Mouse (Mus musculus) fat pad, adult 2 months (tissue): ENCODE results near the gene Wbp4.
"Not testable (repeated sequence)": the region's sequence is repeated elsewhere in the genome, so short reads cannot be mapped to it uniquely, and the experiment has no call there.

Experiments used
- DNase-seq: peaks from one replicate; pipeline ENCODE4 v3.0.0-alpha.2; 2011; ENCODE audit warnings: low read depth, low spot score; ENCODE audit errors: extremely low read depth

Gene Wbp4

DNA sequence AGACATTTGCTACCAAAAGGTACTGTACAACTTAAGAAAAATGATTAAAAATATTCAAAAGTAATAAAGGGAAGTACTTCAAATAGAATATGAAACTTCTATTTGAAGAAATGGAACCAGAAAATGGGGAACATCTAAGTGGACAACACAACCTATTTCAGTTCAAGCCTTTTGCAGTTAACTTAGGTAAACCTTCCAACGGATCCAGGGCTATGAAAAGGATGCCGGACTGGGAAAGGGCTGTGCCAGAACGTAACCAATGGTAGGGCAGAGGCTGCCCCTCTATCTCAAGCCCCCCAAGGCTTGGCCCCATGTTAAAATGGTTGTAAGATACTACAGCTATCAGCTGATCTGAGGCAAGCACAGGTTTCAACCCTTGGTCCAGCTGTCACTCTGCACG lies 20.3 kb downstream of the Wbp4 start:
- DNase-seq = no peak

DNA sequence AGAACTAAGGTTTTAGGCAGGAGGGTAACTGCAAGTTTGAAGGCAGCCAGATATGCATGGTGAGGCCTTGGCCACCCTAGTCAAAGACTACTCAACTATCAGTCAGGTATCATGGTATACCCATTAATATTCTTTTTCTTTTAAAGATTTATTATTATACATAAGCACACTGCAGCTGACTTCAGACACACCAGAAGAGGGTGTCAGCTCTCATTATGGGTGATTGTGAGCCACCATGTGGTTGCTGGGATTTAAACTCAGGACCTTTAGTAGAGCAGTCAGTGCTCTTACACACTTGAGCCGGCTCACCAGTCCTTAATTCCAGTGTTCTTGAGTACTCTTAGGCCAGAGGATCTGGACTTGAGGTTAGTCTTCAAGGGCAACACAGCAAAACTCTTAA lies 20.9 kb downstream of the Wbp4 start:
- no peak for DNase-seq

- not testable (repeated sequence) for DNase-seq
Observed at GRCm38 (mm10) chr14:79452591-79452934, 28.8 kb downstream of the Wbp4 start.

DNA sequence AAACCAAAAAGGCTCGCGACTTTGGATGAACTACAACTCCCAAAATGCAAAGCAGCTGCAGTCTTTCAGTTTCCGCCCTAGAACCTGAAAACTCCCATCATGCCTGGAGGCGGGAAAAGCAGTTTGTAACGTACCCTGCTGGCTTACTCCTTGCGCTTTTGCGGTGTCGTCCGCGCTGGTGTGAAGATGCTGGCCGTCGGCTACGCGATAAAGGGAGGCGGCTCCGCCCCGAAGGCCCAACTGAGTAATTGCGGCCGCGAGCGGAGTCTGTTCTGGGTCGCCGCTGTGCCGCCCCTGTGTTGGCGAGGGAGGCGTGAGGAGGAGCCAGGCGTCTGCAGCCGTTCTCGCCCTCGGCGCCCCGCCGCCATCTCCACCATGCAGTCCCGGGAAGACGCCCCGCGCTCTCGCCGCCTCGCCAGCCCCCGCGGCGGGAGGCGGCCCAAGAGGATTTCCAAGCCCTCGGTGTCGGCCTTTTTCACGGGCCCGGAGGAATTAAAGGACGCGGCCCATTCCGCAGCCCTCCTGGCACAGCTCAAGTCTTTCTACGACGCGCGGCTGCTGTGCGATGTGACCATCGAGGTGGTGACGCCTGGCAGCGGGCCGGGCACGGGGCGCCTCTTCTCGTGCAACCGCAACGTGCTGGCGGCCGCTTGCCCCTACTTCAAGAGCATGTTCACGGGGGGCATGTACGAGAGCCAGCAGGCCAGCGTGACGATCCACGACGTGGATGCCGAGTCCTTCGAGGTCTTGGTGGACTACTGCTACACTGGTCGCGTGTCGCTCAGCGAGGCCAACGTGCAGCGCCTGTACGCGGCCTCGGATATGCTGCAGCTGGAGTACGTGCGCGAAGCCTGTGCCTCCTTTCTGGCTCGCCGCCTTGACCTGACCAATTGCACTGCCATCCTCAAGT lies 29.4 kb downstream of the Wbp4 start, which contains the start of gene Kbtbd6:
Gene Kbtbd6, plus strand, starts transcription at position 155 of the 910 bp plus-strand sequence.
- DNase-seq = peak; percentile 50

DNA sequence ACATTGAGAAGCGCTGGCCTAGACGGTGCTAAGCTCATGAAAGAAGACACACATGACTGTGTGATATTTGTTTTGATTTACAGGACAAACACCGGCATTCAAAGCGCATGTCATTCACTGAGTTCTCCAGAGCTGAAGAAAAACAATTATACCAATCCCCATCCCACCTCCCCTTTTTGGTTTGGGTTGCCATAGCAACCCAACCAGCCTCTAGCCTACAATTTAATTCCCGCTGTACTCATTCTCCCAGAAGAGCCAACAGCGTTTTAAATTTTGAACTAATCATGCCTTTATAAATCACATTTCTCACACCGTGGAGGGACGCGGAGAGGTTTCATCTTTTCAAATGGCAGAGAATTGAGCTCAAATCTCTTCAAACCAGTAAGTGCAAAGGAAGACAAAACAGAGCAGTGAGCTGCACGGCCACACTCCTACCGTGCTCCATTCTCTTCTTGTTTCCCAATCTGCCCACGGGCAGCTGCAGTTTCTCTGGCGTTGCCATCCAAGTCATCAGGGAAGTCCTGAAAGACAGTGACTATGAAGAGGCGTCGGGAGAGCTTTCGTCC lies 36.2 kb downstream of the Wbp4 start:
- no peak for DNase-seq

DNA sequence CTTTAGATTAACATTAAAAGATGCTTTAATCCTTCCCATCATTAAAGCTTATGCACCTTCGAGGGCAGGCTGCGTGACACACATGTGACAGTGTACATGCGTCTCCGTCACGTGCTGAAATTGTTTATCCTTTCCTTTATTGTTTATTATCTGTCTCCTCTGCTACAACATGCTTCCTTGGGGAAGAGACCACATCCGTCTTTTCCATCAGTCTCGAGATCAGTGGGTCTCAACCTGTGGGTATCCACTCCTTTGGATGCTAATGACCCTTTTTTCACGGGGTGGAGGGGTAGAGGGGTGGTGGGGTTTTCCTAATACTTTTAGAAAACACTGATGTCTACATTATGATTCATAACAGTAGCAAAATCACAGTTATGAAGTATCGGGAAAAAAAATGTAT lies 36.7 kb downstream of the Wbp4 start:
- DNase-seq = no peak

DNA sequence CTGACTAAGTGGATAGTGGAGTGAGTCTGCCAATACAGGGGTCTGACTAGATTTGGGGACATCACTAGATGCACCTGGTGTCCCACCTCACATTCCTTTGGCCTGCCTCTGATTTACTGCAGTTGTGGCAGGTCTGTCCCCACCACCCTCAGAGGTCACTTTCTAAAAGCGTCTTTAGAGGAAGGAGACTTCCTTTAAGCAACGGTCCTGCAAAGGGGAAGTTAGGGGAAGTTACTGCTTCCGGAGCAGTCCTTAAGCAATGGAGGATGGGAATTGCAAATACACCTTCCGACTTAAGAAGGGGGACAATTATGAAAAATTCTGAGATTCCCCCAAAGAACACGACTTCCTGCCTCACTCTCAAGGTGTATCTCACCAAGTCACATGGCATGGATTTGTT lies 39.9 kb downstream of the Wbp4 start:
- DNase-seq = no peak

DNA sequence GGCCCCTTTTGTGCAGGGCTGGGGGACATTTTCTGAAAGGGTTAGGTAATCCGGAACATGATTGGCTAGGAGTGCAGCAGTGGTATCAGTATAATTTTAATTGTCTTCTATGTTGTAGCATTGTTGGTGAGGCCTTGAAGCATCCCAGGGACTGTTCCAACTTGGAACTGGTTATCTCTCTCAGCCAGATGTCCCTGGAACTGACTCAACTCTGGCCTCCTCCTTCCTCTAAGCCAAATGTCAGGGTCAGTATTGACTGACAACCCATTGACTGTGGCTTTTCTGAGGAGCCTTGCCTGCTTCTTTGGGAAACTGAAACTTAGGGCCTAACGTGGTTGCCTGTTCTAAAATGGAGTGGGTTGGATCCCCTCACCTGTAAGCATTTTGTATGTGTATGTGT lies 40.7 kb downstream of the Wbp4 start:
- DNase-seq = no peak

DNA sequence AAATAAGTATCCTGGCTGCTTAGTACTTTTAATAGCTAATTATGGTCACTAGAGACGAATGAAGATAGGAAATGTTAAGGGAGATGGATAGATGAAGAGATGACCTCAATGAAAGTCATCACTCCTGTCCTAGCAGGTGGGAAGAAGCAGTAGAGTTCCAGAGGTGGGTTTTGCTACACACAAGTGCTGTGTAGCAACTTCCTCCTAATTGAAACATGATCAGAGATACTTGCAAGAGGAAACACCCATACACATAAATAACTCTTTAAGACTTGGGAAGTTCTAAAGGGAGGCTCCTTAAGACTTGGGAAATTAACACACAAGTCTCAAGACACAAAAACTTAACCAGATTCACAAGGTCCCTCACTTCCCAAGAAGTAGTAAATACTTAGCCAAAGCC lies 47.3 kb downstream of the Wbp4 start:
- DNase-seq = no peak

DNA sequence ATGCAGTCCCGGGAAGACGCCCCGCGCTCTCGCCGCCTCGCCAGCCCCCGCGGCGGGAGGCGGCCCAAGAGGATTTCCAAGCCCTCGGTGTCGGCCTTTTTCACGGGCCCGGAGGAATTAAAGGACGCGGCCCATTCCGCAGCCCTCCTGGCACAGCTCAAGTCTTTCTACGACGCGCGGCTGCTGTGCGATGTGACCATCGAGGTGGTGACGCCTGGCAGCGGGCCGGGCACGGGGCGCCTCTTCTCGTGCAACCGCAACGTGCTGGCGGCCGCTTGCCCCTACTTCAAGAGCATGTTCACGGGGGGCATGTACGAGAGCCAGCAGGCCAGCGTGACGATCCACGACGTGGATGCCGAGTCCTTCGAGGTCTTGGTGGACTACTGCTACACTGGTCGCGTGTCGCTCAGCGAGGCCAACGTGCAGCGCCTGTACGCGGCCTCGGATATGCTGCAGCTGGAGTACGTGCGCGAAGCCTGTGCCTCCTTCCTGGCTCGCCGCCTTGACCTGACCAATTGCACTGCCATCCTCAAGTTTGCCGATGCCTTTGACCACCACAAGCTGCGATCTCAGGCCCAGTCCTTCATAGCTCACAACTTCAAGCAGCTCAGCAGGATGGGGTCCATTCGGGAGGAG lies 54.5 kb downstream of the Wbp4 start:
- DNase-seq = not testable (repeated sequence)

DNA sequence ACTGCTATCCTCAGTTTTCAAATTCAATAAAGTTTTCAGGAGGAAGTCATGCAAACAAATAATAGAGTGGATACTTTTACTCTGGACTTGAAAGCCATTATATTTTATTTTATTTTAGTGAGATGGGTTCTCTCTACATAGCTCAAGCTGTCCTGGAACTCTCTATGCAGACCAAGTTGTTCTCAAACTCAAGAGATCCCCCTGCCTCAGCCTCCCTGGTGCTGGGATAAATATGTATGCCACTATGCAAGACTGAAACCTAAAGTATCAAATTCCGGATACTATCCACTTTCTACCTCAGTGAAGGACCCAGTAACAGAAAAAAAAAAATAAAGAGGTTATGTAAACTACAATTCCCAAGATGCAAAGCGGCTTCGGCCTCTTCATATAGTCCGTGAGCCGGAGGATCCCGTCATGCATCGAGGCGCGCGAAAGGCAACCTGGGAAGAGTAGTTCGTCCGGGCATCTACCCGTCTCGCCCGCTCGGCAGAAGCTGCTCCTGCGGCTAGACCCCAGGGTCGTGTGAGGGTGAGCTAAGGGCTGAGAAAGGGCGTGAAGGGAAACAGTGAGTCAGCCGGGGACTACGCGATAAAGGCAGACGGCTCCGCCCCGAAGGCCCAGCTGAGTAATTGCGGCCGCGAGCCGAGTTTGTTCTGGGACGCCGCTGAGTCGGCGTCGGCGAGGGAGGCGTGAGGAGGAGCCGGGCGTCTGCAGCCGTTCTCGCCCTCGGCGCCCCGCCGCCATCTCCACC lies 55.2 kb downstream of the Wbp4 start, which contains the start of gene Kbtbd7:
Gene Kbtbd7, plus strand, starts transcription at position 533 of the 751 bp plus-strand sequence.
- DNase-seq = peak; percentile 51

DNA sequence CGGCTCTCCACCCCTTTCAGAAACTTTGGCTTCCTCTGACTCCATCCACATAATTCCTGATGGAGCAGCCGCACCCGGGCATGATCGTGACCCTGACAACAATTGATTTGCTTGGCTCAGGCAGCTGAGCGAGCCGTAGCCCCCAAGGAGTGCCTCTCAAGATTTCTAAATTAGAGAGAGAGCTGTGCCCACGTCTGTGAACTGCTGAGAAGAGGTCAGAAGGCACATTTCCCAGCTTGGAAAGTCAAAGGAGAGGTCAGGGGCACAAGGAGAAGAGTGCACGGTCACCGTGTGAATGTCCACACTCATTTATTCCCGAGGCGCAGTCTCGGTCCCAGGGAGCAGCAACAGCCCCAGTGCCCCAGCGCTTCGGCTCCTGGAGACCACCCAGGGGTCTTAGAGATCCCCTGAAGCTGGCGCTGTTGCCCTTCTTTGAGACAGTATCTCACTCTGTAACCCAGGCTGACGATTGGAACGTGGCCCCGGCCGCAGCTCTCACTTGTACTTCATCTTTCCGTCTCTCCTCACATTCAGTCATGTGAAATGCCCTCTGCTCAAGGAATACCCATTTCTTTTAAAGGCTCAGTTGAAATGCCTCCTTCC lies 61.1 kb downstream of the Wbp4 start:
- no peak for DNase-seq

DNA sequence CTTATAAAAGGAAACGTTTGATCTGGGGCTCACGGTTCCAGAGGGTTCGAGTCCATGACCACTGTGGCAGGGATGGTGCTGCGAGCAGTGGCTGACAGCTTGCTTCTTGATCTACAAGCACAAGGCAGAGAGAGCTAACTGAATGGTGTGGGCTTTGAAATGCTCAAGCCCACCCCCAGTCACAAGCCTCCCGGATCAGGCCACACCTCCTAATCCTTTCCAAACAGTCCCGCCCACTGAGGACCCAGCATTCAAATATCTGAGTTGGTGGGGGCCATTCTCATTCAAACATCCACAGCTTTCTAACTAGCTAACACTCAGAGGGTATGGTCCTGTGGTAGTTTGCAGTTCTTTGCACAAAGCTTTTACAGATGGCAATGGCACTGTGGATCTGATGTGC lies 68.2 kb downstream of the Wbp4 start:
- DNase-seq = no peak

GRCm38 (mm10) chr14:79410662-79411061 lies 70.7 kb downstream of the Wbp4 start:
- DNase-seq = no peak
